Mouse (Mus musculus): ENCODE results near the gene Olfr1259. TPM values are rescaled to one million over a fixed set of nuclear protein-coding genes. Genes with fewer than 3 reads are reported as not detected.
"Not testable (repeated sequence)": the region's sequence is repeated elsewhere in the genome, so short reads cannot be mapped to it uniquely, and the experiment has no call there.

Gene Olfr1259
- total RNA-seq (2021), result not detected
- long read RNA-seq, result 0 reads

- no peak for DNase-seq (ENCODE audit: low spot score in 2 of 2)
These were observed at the start of gene Olfr1259 for GRCm38 (mm10) chr2:89948564-89948963. Gene Olfr1259, minus strand, starts transcription at chr2:89948664.

GRCm38 (mm10) chr2:89990921-89991320 is 42.5 kb upstream of the Olfr1259 start, which contains the start of gene Olfr1261:
Gene Olfr1261, plus strand, starts transcription at chr2:89991221.
- no peak for DNase-seq (ENCODE audit: low spot score in 2 of 2)

DNA sequence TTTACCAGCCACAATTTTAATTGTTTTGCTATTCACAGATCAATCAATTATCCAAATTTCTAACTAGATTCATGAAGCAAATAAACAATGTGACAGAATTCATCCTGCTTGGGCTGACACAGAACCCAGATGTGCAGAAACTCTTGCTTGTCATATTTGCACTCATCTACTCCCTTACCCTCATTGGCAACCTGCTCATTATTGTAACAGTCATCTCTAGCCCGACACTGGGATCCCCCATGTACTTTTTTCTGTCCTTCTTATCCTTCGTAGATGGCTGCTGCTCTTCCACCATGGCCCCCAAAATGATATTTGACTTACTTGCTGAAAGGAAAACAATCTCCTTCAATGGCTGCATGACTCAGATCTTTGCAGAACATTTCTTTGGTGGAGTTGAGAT is 29.2 kb upstream of the Olfr1259 start:
- DNase-seq (ENCODE audit: low spot score in 2 of 2), result no peak

- DNase-seq (ENCODE audit: low spot score in 2 of 2), result peak; percentile 20 to 54
These were observed 25.7 kb upstream of the Olfr1259 start, which contains the start of gene Olfr1260 for GRCm38 (mm10) chr2:89974184-89974583. Gene Olfr1260, plus strand, starts transcription at chr2:89974340.

GRCm38 (mm10) chr2:89927009-89927408 is 21.5 kb downstream of the Olfr1259 start, which contains the start of gene Olfr1258:
Gene Olfr1258, plus strand, starts transcription at chr2:89927309.
- DNase-seq (ENCODE audit: low spot score in 2 of 2), result no peak

DNA sequence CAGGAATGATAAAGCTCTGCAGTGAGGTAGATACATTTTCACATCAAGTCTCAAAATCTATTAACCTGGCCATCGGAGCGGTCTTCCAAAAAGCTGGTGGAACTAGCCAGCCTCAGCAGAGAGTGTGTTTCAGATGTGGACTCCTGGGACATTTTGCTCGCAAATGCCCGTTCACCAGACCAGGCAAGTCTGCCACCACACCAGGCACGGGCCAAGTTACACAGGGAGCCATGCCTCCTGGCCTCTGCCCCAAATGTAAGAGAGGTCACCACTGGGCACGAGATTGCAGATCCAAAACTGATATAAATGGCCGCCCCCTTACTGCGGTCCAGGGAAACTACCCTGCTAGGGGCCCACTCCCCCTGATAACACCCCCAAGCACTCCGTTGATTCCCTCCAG is 35.8 kb downstream of the Olfr1259 start:
- not testable (repeated sequence) for DNase-seq (ENCODE audit: low spot score in 2 of 2)

Other genes with a start within 250 kb of the Olfr1259 start
- not detected for gene Olfr1252, start 223.7 kb downstream of the Olfr1259 start, total RNA-seq (2021)
- not detected for gene Olfr1253, start 191.6 kb downstream of the Olfr1259 start, total RNA-seq (2021)
- not detected for gene Olfr1254, start 155.0 kb downstream of the Olfr1259 start, total RNA-seq (2021)
- not detected for gene Olfr1255, start 136.6 kb downstream of the Olfr1259 start, total RNA-seq (2021)
- gene Olfr1256, start 107.1 kb downstream of the Olfr1259 start, total RNA-seq (2021), result not detected
- not detected for gene Olfr48, start 100.5 kb downstream of the Olfr1259 start, total RNA-seq (2021)
- gene Olfr1257, start 70.2 kb downstream of the Olfr1259 start, total RNA-seq (2021), result not detected
- gene Olfr1258, start 21.4 kb downstream of the Olfr1259 start, total RNA-seq (2021), result not detected
- not detected for gene Olfr1260, start 25.7 kb upstream of the Olfr1259 start, total RNA-seq (2021)
- not detected for gene Olfr1261, start 42.6 kb upstream of the Olfr1259 start, total RNA-seq (2021)
- gene Olfr1262, start 51.5 kb upstream of the Olfr1259 start, total RNA-seq (2021), result not detected
- not detected for gene Olfr1263, start 63.5 kb upstream of the Olfr1259 start, total RNA-seq (2021)
- gene Olfr1264, start 76.9 kb upstream of the Olfr1259 start, total RNA-seq (2021), result not detected
- not detected for gene Olfr1265, start 86.7 kb upstream of the Olfr1259 start, total RNA-seq (2021)
- not detected for gene Olfr140, start 114.9 kb upstream of the Olfr1259 start, total RNA-seq (2021)
- gene Olfr1269, start 172.7 kb upstream of the Olfr1259 start, total RNA-seq (2021), result not detected
- not detected for gene Olfr32, start 193.6 kb upstream of the Olfr1259 start, total RNA-seq (2021)
- gene Olfr1270, start 204.4 kb upstream of the Olfr1259 start, total RNA-seq (2021), result not detected

Data from layer of hippocampus, adult 18-20 months (tissue).